Mouse (Mus musculus): ENCODE measurements at regions not wholly inside any gene's neighbourhood (a gene's known extent, or its start where the extent isn't known, plus 50 kb on each side); places are given as distances from the start of the nearest gene placed in this dataset.
"Not testable (repeated sequence)": the region's sequence is repeated elsewhere in the genome, so short reads cannot be mapped to it uniquely, and the experiment has no call there.

GRCm38 (mm10) chr12:64788761-64789160 lies 128.9 kb upstream of the Gm527 start:
- no peak for DNase-seq (ENCODE audit: low spot score in 2 of 2)

GRCm38 (mm10) chr12:64808492-64808891 lies 109.2 kb upstream of the Gm527 start:
- DNase-seq (ENCODE audit: low spot score in 2 of 2): not testable (repeated sequence)

- DNase-seq (ENCODE audit: low spot score in 2 of 2): no peak
Observed at GRCm38 (mm10) chr12:64810081-64810480, 107.6 kb upstream of the Gm527 start.

GRCm38 (mm10) chr12:64815871-64816270 lies 101.8 kb upstream of the Gm527 start:
- DNase-seq (ENCODE audit: low spot score in 2 of 2): no peak

GRCm38 (mm10) chr12:64817056-64817810 lies 100.5 kb upstream of the Gm527 start:
- DNase-seq (ENCODE audit: low spot score in 2 of 2): peak in 1 of 2 experiments; percentile 31

GRCm38 (mm10) chr12:64820722-64821121 lies 97.0 kb upstream of the Gm527 start:
- no peak for DNase-seq (ENCODE audit: low spot score in 2 of 2)

- no peak for DNase-seq (ENCODE audit: low spot score in 2 of 2)
Observed at GRCm38 (mm10) chr12:64829662-64830249, 88.0 kb upstream of the Gm527 start.

GRCm38 (mm10) chr12:64832313-64833151 lies 85.2 kb upstream of the Gm527 start:
- DNase-seq (ENCODE audit: low spot score in 2 of 2): no peak

GRCm38 (mm10) chr12:64857709-64858108 lies 60.0 kb upstream of the Gm527 start:
- DNase-seq (ENCODE audit: low spot score in 2 of 2): no peak
